ENCODE assay signal across 11 mouse cellular contexts in genomic region chr13:34128276-34129114, GRCm38 (mm10). TPM values are rescaled to one million over a fixed set of nuclear protein-coding genes. Genes with fewer than 3 reads are reported as not detected.
A peak's percentile ranks its signal among the peaks of the same experiment; 100 is the strongest.
DNase-seq lines count a peak whose midpoint lies in the region; ATAC-seq and TF ChIP-seq lines count a peak whose summit lies in the region.
"Had no signal": no experiment of that assay in that cellular context is flagged by ENCODE, and none has a peak within 500 bp of the region (broad histone marks: within the 10 kb centered on the region; RNA-seq: fewer than 3 reads in every experiment).

No protein-coding gene starts in this region.

- DNase-seq in liver, embryonic 14.5 days (ENCODE audit: low read depth in 3 of 3, low spot score in 3 of 3): no peak
- DNase-seq in liver, postnatal 0 days: no peak
- DNase-seq in forebrain, embryonic 11.5 days (ENCODE audit: low spot score): no peak
- no peak for DNase-seq in adrenal gland, postnatal 14 days
- no peak for DNase-seq in thymus, postnatal 10 days (ENCODE audit: low spot score in 2 of 2)
- DNase-seq in right cerebral cortex, postnatal 25 days: no peak
- DNase-seq: thymus, postnatal 14 days had no signal

- no peaks in the 10 kb centered on the region for H3K36me3 ChIP-seq in liver, embryonic 14.5 days (replicated peaks; ENCODE audit: control insufficient read depth, insufficient read depth, low read depth)
- no peaks in the 10 kb centered on the region for H3K36me3 ChIP-seq in liver, postnatal 0 days (replicated peaks; ENCODE audit: insufficient read depth, low read length)
- H3K36me3 ChIP-seq in forebrain, embryonic 11.5 days (ENCODE audit: control insufficient read depth, insufficient read depth, low read length): peaks cover 17% of the 10 kb centered on the region; the same call in 1 of the 2 replicates
- H3K36me3 ChIP-seq in kidney, embryonic 15.5 days: peaks cover 3% of the 10 kb centered on the region; the same call in 1 of the 2 replicates
- H3K36me3 ChIP-seq in neural tube, embryonic 13.5 days: peaks cover 37% of the 10 kb centered on the region

- 0 out of 2 replicates have a peak, but pooled peaks have one; percentile 26 for ATAC-seq in liver, embryonic 14.5 days (ENCODE audit: insufficient read depth)
- no peak for ATAC-seq in liver, postnatal 0 days
- ATAC-seq in forebrain, embryonic 11.5 days (replicated peaks; ENCODE audit: low FRiP score): no peak
- no peak for ATAC-seq in kidney, embryonic 15.5 days (replicated peaks; ENCODE audit: low FRiP score)
- no peak for ATAC-seq in neural tube, embryonic 13.5 days (ENCODE audit: low read depth)

- no peak for TF ChIP-seq CTCF in liver, embryonic 14.5 days (IDR thresholded peaks at IDR 0.05; ENCODE audit: low read depth)
- TF ChIP-seq CTCF in liver, postnatal 0 days (IDR thresholded peaks at IDR 0.05; ENCODE audit: low read depth): no peak

- peaks cover 43% of the 10 kb centered on the region for H3K27me3 ChIP-seq in liver, embryonic 14.5 days (ENCODE audit: control insufficient read depth, insufficient read depth, low read length)
- peaks cover 39% of the 10 kb centered on the region for H3K27me3 ChIP-seq in liver, postnatal 0 days (ENCODE audit: insufficient read depth, low read length)
- H3K27me3 ChIP-seq in forebrain, embryonic 11.5 days (ENCODE audit: control insufficient read depth, insufficient read depth, low read length): no peaks in the 10 kb centered on the region
- peaks cover 23% of the 10 kb centered on the region for H3K27me3 ChIP-seq in kidney, embryonic 15.5 days
- no peaks in the 10 kb centered on the region for H3K27me3 ChIP-seq in neural tube, embryonic 13.5 days

- no peak overlapping the region for H3K4me3 ChIP-seq in liver, embryonic 14.5 days (ENCODE audit: insufficient read depth in 1 of 2, low read depth in 2 of 2, low read length in 2 of 2)
- H3K4me3 ChIP-seq in liver, postnatal 0 days (ENCODE audit: low read depth, low read length): no peak overlapping the region
- peak overlapping the region; percentile 93 for H3K4me3 ChIP-seq in forebrain, embryonic 11.5 days (ENCODE audit: low read depth, low read length)
- peak overlapping the region; percentile 71; the same call in 1 of the 2 replicates for H3K4me3 ChIP-seq in kidney, embryonic 15.5 days (replicated peaks)
- peak overlapping the region; percentile 95 for H3K4me3 ChIP-seq in neural tube, embryonic 13.5 days

- peaks cover 0 to 12% of the 10 kb centered on the region in 2 experiments; a peak in 2 of 4 replicates for H3K4me1 ChIP-seq in liver, embryonic 14.5 days (replicated peaks; ENCODE audit: control insufficient read depth in 2 of 2, insufficient read depth in 2 of 2, low read length in 1 of 2)
- H3K4me1 ChIP-seq in liver, postnatal 0 days (ENCODE audit: insufficient read depth): peaks cover 19% of the 10 kb centered on the region
- H3K4me1 ChIP-seq in forebrain, embryonic 11.5 days (replicated peaks; ENCODE audit: control insufficient read depth, insufficient read depth, low read length): peaks cover 19% of the 10 kb centered on the region; the same call in 1 of the 2 replicates
- H3K4me1 ChIP-seq in kidney, embryonic 15.5 days: peaks cover 58% of the 10 kb centered on the region
- peaks cover 42% of the 10 kb centered on the region for H3K4me1 ChIP-seq in neural tube, embryonic 13.5 days (replicated peaks)

- WGBS in liver, embryonic 14.5 days (ENCODE audit: insufficient replicate concordance): 45% methylated on average over 8 of the region's 9 CpGs
- WGBS in liver, postnatal 0 days (ENCODE audit: insufficient replicate concordance): 71% methylated on average over 7 of the region's 9 CpGs
- 59% methylated on average over 7 of the region's 9 CpGs for WGBS in forebrain, embryonic 11.5 days
- 77% methylated on average over 8 of the region's 9 CpGs for WGBS in kidney, embryonic 15.5 days
- 29% methylated on average over 9 of the region's 9 CpGs for WGBS in neural tube, embryonic 13.5 days

- H3K4me2 ChIP-seq in liver, embryonic 14.5 days (ENCODE audit: low read depth): no peak overlapping the region
- no peak overlapping the region for H3K4me2 ChIP-seq in liver, postnatal 0 days (ENCODE audit: low read depth, low read length)
- H3K4me2 ChIP-seq in forebrain, embryonic 11.5 days (ENCODE audit: low read depth, low read length, severe bottlenecking): peak overlapping the region; percentile 80
- H3K4me2 ChIP-seq in kidney, embryonic 15.5 days: peak overlapping the region; percentile 88
- peak overlapping the region; percentile 89 for H3K4me2 ChIP-seq in neural tube, embryonic 13.5 days

- TF ChIP-seq EP300 in liver, embryonic 14.5 days (IDR thresholded peaks at IDR 0.05; ENCODE audit: low read depth): no peak
- no peak for TF ChIP-seq EP300 in liver, postnatal 0 days (IDR thresholded peaks at IDR 0.05; ENCODE audit: low read depth)

- H3K27ac ChIP-seq in liver, embryonic 14.5 days: no peak overlapping the region
- no peak overlapping the region for H3K27ac ChIP-seq in liver, postnatal 0 days (ENCODE audit: low read depth)
- no peak overlapping the region; the same call in 1 of the 2 replicates for H3K27ac ChIP-seq in forebrain, embryonic 11.5 days (ENCODE audit: low read depth, low read length)
- no peak overlapping the region for H3K27ac ChIP-seq in kidney, embryonic 15.5 days
- H3K27ac ChIP-seq in neural tube, embryonic 13.5 days (replicated peaks): peak overlapping the region; percentile 100

- no peak overlapping the region for H3K9ac ChIP-seq in liver, embryonic 14.5 days (replicated peaks)
- H3K9ac ChIP-seq in liver, postnatal 0 days (replicated peaks): no peak overlapping the region
- peak overlapping the region; percentile 94 for H3K9ac ChIP-seq in forebrain, embryonic 11.5 days (ENCODE audit: low read length)
- no peak overlapping the region for H3K9ac ChIP-seq in kidney, embryonic 15.5 days
- H3K9ac ChIP-seq in neural tube, embryonic 13.5 days: peak overlapping the region; percentile 100

- no peaks in the 10 kb centered on the region for H3K9me3 ChIP-seq in liver, embryonic 14.5 days (ENCODE audit: control insufficient read depth, low read length)
- H3K9me3 ChIP-seq in liver, postnatal 0 days (ENCODE audit: low read length): no peaks in the 10 kb centered on the region
- H3K9me3 ChIP-seq in forebrain, embryonic 11.5 days (ENCODE audit: control insufficient read depth, low read length): no peaks in the 10 kb centered on the region
- H3K9me3 ChIP-seq in kidney, embryonic 15.5 days (replicated peaks): no peaks in the 10 kb centered on the region
- no peaks in the 10 kb centered on the region for H3K9me3 ChIP-seq in neural tube, embryonic 13.5 days

RNA-seq across cellular contexts. Expression of gene Tubb2b, which starts 1.8 kb away (rescaled TPM):
- polyA plus RNA-seq in liver, embryonic 14.5 days (2012; rRNA removed): 2.7 and 7.1 TPM in 2 replicates
- polyA plus RNA-seq in liver, embryonic 14.5 days (2014; fragmentation: Nextera tagmentation; extraction: Ambion mirVana): 0.29 and 0.49 TPM in 2 replicates
- polyA plus RNA-seq in liver, postnatal 0 days (2015; fragmentation: Nextera tagmentation; extraction: Ambion mirVana): 0.28 and 0.31 TPM in 2 replicates
- 232 and 287 TPM in 2 replicates for polyA plus RNA-seq in forebrain, embryonic 11.5 days (2014; fragmentation: Nextera tagmentation; extraction: Ambion mirVana)
- 29.3 and 36.6 TPM in 2 replicates for polyA plus RNA-seq in kidney, embryonic 15.5 days (2015; fragmentation: Nextera tagmentation; extraction: Ambion mirVana)
- polyA plus RNA-seq in neural tube, embryonic 13.5 days (2015; fragmentation: Nextera tagmentation; extraction: Ambion mirVana): 644 and 732 TPM in 2 replicates
- 5.5 and 22.5 TPM in 2 replicates for total RNA-seq in adrenal gland, postnatal 14 days (2021)
- total RNA-seq: common myeloid progenitor, adult 5-6 weeks; megakaryocyte-erythroid progenitor cell, adult 5-6 weeks had no signal

RNA-seq across cellular contexts. Expression of gene Psmg4, which starts 34.3 kb away (rescaled TPM):
- 33.7 and 45.0 TPM in 2 replicates for polyA plus RNA-seq in liver, embryonic 14.5 days (2012; rRNA removed)
- polyA plus RNA-seq in liver, embryonic 14.5 days (2014; fragmentation: Nextera tagmentation; extraction: Ambion mirVana): 39.0 and 41.1 TPM in 2 replicates
- 49.2 and 50.5 TPM in 2 replicates for polyA plus RNA-seq in liver, postnatal 0 days (2015; fragmentation: Nextera tagmentation; extraction: Ambion mirVana)
- 114 and 123 TPM in 2 replicates for polyA plus RNA-seq in forebrain, embryonic 11.5 days (2014; fragmentation: Nextera tagmentation; extraction: Ambion mirVana)
- 79.0 and 88.7 TPM in 2 replicates for polyA plus RNA-seq in kidney, embryonic 15.5 days (2015; fragmentation: Nextera tagmentation; extraction: Ambion mirVana)
- polyA plus RNA-seq in neural tube, embryonic 13.5 days (2015; fragmentation: Nextera tagmentation; extraction: Ambion mirVana): 94.7 and 95.4 TPM in 2 replicates
- 30.2 and 40.3 TPM in 2 replicates for total RNA-seq in adrenal gland, postnatal 14 days (2021)

RNA-seq across cellular contexts. Expression of gene Tubb2a, which starts 50.7 kb away (rescaled TPM):
- 70.6 and 74.3 TPM in 2 replicates for polyA plus RNA-seq in liver, embryonic 14.5 days (2012; rRNA removed)
- polyA plus RNA-seq in liver, embryonic 14.5 days (2014; fragmentation: Nextera tagmentation; extraction: Ambion mirVana): 44.5 and 53.7 TPM in 2 replicates
- 64.7 and 78.8 TPM in 2 replicates for polyA plus RNA-seq in liver, postnatal 0 days (2015; fragmentation: Nextera tagmentation; extraction: Ambion mirVana)
- 185 and 229 TPM in 2 replicates for polyA plus RNA-seq in forebrain, embryonic 11.5 days (2014; fragmentation: Nextera tagmentation; extraction: Ambion mirVana)
- 102 and 132 TPM in 2 replicates for polyA plus RNA-seq in kidney, embryonic 15.5 days (2015; fragmentation: Nextera tagmentation; extraction: Ambion mirVana)
- polyA plus RNA-seq in neural tube, embryonic 13.5 days (2015; fragmentation: Nextera tagmentation; extraction: Ambion mirVana): 1,875 and 2,016 TPM in 2 replicates
- total RNA-seq in adrenal gland, postnatal 14 days (2021): 46.1 and 59.9 TPM in 2 replicates

Comparison
In these comparisons a context has a peak if more than half of its experiments do, and no peak if none do; other contexts are left out.
1. H3K4me2 ChIP-seq: peak in forebrain, embryonic 11.5 days (single experiment), kidney, embryonic 15.5 days (single experiment) and neural tube, embryonic 13.5 days (single experiment); none in liver, embryonic 14.5 days (single experiment) and liver, postnatal 0 days (single experiment).
2. H3K4me3 ChIP-seq: peak in forebrain, embryonic 11.5 days (single experiment), kidney, embryonic 15.5 days (single experiment) and neural tube, embryonic 13.5 days (single experiment); none in liver, embryonic 14.5 days (0 of 2) and liver, postnatal 0 days (single experiment).
3. H3K9ac ChIP-seq: peak in forebrain, embryonic 11.5 days (single experiment) and neural tube, embryonic 13.5 days (single experiment); none in liver, embryonic 14.5 days (single experiment), liver, postnatal 0 days (single experiment) and kidney, embryonic 15.5 days (single experiment).